Mouse (Mus musculus): ENCODE measurements around the gene Rnf149. TPM values are rescaled to one million over a fixed set of nuclear protein-coding genes. Genes with fewer than 3 reads are reported as not detected.

The Rnf149 gene
- polyA plus RNA-seq, 3 experiments from 2014 or later: 11.9 to 37.0 (median 29.9) TPM

DNA sequence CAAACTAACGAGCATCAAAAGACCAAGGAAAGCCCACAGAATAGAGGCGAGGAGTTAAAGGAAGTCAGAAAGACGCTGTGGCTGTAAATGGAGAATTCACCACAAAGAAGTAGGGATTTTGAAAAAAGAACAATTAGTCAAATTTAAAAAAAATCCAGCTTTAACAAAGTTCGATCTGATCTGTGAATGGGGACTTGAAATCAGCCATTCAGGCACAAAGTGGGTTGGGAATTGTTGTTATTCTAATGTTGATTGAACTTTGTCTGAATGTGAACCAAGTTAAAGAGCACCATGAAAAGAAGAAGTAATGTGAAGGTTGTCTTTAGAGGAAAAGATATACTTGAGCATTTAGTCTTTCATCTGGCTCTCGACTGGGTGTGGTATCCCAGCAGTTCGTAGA, 48.9 kb downstream of the Rnf149 start:
- ATAC-seq: no peak

DNA sequence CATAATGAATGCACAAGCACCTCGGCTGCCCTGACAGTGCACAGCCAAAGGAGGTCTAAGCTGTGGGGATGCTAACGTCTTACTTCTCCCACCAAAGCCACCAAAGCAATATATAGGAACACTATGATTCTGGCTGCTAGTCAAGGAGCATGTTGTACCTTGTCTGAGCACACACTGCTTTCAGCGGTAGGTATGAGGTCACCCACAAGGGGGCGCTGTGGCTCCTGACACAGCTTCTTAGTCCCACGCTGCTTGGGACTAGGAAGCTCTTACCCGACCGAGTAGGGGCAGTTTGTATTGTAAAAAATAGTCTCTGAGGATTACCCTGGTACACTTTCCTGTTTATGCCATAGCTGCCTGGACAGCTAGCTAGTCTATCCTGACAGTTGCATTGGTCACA, 49.8 kb downstream of the Rnf149 start:
- peak; percentile 75 for ATAC-seq

- ATAC-seq: no peak
Observed at GRCm38 (mm10) chr1:39526371-39527167, 50.6 kb downstream of the Rnf149 start.

DNA sequence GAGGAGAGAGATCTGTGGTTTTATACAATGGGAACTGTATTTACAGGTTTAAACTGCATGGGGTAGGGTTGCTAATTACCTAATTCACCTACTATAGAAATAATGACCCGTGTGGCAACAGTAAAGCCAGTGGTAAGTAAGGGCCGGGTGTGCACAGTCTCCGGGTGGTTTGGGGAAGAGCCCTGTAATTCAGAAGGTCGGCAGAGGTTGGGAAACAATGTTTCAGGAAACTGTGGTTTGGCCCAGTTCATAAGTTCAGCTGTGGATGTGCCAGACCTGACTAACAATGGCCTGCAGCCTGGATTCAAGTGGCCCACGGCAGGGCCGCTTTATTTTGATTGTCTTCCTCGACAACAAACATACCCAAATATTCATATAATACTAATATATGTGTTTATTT, 51.4 kb downstream of the Rnf149 start:
- no peak for ATAC-seq

GRCm38 (mm10) chr1:39522519-39522918, 54.7 kb downstream of the Rnf149 start:
- ATAC-seq: no peak

GRCm38 (mm10) chr1:39521326-39521725, 55.9 kb downstream of the Rnf149 start:
- no peak for ATAC-seq

- ATAC-seq: no peak
Observed at GRCm38 (mm10) chr1:39515303-39515991, 61.8 kb downstream of the Rnf149 start.

- ATAC-seq: no peak
Observed at GRCm38 (mm10) chr1:39512183-39512582, 65.0 kb downstream of the Rnf149 start.

DNA sequence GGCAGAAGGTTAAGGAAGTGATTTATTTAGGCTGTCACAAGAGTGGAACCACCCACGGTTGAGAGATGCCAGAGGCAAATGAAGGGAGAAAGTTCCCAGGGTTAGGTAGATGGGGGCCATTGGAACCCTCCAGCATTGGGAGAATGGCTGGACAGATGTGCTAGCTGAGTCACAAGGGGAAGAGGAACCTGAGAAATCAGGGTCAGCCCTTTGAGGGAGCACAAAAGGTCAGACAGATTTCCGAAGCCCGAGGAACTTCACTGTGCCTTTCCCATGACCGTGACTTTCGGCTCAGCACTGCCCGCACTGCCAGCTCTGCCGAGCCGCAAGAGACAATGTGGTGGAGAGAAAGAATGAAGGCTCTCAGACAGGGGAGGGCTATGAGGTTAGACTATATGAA, 65.4 kb downstream of the Rnf149 start:
- no peak for ATAC-seq

GRCm38 (mm10) chr1:39505600-39505999, 71.6 kb downstream of the Rnf149 start:
- ATAC-seq: no peak

- no peak for ATAC-seq
Observed at GRCm38 (mm10) chr1:39504261-39504660, 72.9 kb downstream of the Rnf149 start.

- peak; percentile 35 for ATAC-seq
Observed at GRCm38 (mm10) chr1:39502817-39503633, 74.2 kb downstream of the Rnf149 start.

Other genes with a start within 250 kb of the Rnf149 start
- gene Rpl31, start 209.6 kb downstream of the Rnf149 start, polyA plus RNA-seq (2017; shearing (Covaris generic)): 100 to 1,000 TPM; 401 to 497 (median 469) TPM
- 1 to 10 TPM in 1 of 3 experiments, under 1 TPM in 2; 0.78 to 2.0 (median 0.92) TPM for gene Tbc1d8, start 98.7 kb downstream of the Rnf149 start, polyA plus RNA-seq (2017; shearing (Covaris generic))
- gene Cnot11, start 42.4 kb downstream of the Rnf149 start, polyA plus RNA-seq (2017; shearing (Covaris generic)): 1 to 10 TPM; 4.6 to 6.9 (median 4.6) TPM
- under 1 TPM in 1 of 3 experiments, not detected in 2; 0.09 TPM for gene Creg2, start 74.1 kb upstream of the Rnf149 start, polyA plus RNA-seq (2017; shearing (Covaris generic))
- gene Rfx8, start 143.6 kb upstream of the Rnf149 start, polyA plus RNA-seq (2017; shearing (Covaris generic)): not detected
- gene Gm3646, start 227.9 kb upstream of the Rnf149 start, polyA plus RNA-seq (2017; shearing (Covaris generic)): not detected